Mouse (Mus musculus) brown adipose tissue, adult 24 weeks (tissue): ENCODE measurements around the gene Sytl4. TPM values are rescaled to one million over a fixed set of nuclear protein-coding genes. Genes with fewer than 3 reads are reported as not detected.

Experiments used
- H3K27ac ChIP-seq: fragments of 200-500 bp; replicated peaks from 2 replicates; pipeline ENCODE4 v1.5.1; 2012; ENCODE audit warnings: low read depth, mild to moderate bottlenecking, low read length
- H3K4me1 ChIP-seq: fragments of 200-500 bp; 2 replicates; pipeline ENCODE4 v1.6.1; 2012; ENCODE audit warnings: low read length, mixed read lengths; ENCODE audit not compliant: control insufficient read depth, insufficient read depth, insufficient read length
- H3K4me3 ChIP-seq: fragments of 200-500 bp; 2 replicates; pipeline ENCODE4 v1.5.1; 2012; ENCODE audit warnings: low read depth, mild to moderate bottlenecking, low read length, moderate library complexity; ENCODE audit not compliant: insufficient read depth
- polyA plus RNA-seq: library from polyadenylated mRNA; stranded (reverse); fragments of >200 nt; gene quantifications from 2 replicates; pipeline ENCODE4 v1.2.4, GENCODE M21; 2012; ENCODE audit not compliant: missing spikeins, insufficient read depth, insufficient read length

The Sytl4 gene
- 3.6 and 3.9 TPM in 2 replicates for polyA plus RNA-seq

DNA sequence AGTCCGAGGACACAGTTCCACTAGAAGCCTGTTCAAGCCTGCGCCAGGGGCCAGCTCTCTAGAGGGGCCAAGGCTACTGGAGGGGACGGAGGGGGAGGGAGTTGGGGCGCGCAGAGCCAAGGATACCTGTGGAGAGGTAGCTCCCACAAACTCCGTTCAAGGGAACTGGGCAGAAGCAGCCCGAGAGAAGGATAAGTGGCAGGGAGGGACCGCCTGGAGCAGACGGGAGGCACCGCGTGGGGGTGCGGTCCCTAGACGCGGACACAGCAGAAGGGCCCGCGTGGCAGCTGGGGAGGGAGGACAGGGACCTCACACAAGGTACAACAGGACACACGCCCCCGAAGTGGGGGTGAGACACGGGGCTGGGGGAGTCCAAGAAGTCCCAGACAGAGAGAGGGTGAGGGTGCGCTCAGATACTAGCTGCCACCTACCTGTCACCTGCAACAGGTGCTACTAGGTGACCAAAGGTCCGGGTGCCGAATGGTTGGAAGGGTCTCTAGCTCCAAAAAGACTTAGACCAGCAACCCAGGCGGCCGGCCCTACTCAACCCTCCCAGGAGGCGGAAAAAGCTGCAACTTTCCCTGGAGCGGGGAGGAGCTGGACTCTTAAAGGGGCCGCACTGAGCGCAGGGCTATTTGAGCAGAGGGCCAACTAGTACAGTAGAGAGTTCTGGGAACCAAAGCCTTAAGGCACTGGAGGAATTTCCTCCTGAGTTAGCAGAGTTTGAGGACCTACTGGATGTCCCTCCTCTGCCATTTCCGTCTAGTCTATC lies at the start of gene Sytl4:
TSS of gene Sytl4 (minus strand) at position 582 of the 772 bp plus-strand sequence.
- Histone ChIP-seq H3K4me1 (peaks cover 3% of the 10 kb centered on the region), H3K4me3 (peak within 1 kb of the TSS; percentile 76), H3K27ac (no peak within 1 kb of the TSS)

DNA sequence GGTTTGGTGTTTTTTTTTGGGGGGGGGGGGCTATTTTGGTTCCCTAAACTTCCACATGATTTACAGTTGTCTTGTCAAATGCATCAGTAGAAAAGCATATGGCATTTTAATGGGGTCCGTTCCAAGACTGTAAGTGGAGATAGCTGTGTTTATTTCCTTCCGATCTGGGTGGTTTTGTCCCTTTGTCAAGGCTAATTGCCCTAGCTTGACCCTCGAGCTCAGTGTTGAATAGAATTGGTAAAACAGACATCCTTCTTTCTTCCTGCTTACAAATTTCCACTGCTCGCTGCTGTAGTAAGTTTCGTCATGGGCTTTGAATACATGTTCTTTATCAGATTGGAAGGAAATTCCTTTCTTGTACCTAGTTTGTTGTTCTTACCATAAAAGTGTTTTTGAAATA lies 39.1 kb upstream of the Sytl4 start:
- no peaks in the 10 kb centered on the region for H3K4me1 ChIP-seq
- no peak overlapping the region for H3K4me3 ChIP-seq
- H3K27ac ChIP-seq = peak overlapping the region; percentile 53

DNA sequence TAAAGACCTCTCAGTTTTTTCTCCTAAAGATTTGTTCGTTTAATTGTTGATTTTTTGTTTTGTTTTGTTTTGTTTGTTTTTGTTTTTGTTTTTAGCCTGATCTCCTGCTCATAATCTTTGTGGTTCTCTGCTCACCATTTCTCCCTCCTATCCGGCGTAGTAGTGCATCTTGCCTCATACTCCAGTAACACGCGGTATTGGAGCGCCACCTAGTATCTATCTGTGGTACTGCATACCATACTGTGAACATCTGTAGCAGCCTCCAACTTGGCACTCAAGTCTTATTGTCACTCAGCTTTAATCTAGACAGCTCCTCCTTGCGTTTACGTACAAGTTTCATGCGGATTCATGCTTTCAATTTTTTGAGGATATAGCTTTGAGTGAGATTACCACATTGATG lies 37.4 kb upstream of the Sytl4 start:
- Histone ChIP-seq H3K27ac (no peak overlapping the region), H3K4me1 (no peaks in the 10 kb centered on the region), H3K4me3 (no peak overlapping the region)

DNA sequence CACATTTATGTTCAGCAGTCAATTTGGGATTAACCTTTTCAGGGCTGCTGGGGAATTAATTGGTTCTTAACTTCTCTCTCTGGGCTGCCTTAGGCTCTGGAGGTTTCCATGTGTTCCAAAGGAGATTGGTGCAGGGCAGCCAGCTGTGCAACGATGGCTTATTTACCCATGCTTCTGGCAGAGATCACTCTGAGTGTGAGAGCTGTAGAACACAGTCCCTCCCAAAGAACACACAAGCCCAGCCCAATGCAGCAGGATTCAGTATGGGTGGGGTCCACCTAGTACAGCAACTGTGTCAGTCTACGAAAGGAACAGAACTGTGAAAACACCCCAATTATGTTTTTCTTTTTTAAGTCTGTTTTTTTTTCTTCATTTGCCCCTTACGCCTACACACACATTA lies 14.3 kb upstream of the Sytl4 start:
- Histone ChIP-seq H3K4me3 (no peak overlapping the region), H3K27ac (no peak overlapping the region), H3K4me1 (no peaks in the 10 kb centered on the region)

DNA sequence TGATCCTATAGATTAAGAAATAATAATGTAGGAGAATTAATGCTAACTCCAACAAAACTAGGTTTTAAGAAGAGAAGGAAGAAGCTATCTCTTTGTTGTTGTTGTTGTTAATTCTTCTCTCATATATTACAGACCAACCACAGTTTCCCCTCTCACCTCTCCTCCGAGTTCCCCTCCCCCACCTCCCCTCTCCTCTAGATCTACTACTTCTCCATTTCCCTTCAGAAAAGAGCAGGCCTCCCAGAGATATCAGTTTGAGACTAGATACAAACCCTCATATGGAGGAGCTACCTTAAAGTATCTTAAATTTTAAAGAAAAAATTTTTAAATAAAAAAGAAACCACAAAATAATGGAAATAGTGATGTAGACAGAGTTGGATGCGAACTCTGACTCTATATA lies 17.0 kb downstream of the Sytl4 start:
- Histone ChIP-seq H3K4me3 (no peak overlapping the region), H3K4me1 (no peaks in the 10 kb centered on the region), H3K27ac (no peak overlapping the region)

DNA sequence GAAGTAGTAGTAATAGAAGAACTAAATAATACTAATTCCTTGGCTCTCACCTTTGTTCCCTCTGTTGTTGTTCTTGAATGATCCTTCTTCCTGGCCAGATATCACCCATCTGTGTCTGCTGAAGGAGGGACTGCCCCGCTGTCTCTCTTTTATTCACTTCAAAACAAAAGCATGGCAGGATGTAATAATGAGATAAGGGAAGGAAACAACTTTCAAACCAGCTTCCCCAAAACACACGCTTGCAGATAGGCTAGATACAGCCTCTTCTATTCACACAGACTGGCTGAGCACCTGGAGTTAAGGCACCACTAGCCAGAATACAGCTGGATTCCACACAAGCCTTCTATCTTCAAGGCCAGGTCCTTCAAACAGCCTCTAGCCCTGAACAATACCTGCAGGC lies 21.0 kb downstream of the Sytl4 start:
- Histone ChIP-seq H3K27ac (no peak overlapping the region), H3K4me3 (no peak overlapping the region), H3K4me1 (no peaks in the 10 kb centered on the region)

DNA sequence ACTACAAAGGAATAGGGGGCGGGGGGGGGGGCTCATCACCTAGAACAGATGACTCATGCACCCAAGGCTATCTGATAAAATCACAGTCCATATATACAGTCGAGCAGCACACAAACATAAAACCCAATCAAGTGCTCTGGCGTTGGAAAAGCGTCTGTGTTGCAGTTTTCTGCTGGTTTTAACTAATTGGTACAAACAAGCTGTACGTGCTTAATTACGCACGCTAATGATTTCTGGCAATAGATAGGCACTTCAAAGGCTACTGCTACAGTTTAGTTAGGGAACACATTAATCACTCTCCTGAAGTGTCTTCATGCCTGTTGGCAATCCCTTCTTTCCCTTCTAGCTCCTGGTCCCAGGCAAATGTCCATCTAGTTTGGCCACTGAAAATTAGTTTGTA lies 27.0 kb downstream of the Sytl4 start:
- Histone ChIP-seq H3K27ac (no peak overlapping the region), H3K4me3 (no peak overlapping the region)

DNA sequence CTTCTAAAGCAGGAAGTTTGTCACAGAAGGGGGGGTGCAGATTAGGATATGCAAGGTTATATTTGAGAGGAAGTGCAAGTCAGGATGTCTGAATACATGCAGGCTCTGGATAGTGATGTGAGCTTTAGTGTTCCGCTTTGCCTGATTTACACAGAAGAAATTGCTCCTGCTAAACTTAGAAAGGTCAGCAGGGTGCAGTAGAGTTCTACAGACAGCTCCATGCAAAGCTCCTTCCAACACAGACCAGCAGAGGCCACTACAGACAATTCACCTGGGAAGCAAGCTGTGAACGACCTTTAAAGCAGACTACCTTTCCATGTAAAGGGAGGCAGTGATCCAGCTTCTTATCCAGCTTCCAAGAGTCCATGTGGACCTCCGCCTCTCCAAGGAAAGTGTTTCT lies 34.2 kb downstream of the Sytl4 start:
- no peak overlapping the region for H3K4me3 ChIP-seq
- no peak overlapping the region for H3K27ac ChIP-seq
- no peaks in the 10 kb centered on the region for H3K4me1 ChIP-seq

More for the DNA sequence above, 27.0 kb downstream of the Sytl4 start:
- no peaks in the 10 kb centered on the region for H3K4me1 ChIP-seq

DNA sequence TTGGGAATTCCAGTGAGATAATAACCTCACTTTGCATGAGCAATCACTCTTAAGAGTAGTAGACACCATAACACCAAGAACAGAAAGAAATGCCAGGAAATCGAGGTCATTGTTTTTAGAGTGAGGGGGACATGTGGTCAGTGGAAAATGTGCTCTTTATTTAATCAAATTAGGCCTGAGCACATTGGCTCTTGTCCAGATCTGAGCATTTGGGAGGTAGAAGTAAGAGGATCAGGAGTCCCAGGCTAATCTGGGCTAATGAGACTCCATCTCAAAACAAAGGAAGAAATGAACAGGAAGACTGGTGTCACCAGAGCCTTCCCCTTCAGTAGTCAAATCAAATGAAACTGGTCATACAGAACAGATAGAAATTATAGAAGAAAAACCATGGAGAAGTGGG lies 42.1 kb downstream of the Sytl4 start:
- H3K4me1 ChIP-seq = no peaks in the 10 kb centered on the region
- H3K27ac ChIP-seq = no peak overlapping the region

DNA sequence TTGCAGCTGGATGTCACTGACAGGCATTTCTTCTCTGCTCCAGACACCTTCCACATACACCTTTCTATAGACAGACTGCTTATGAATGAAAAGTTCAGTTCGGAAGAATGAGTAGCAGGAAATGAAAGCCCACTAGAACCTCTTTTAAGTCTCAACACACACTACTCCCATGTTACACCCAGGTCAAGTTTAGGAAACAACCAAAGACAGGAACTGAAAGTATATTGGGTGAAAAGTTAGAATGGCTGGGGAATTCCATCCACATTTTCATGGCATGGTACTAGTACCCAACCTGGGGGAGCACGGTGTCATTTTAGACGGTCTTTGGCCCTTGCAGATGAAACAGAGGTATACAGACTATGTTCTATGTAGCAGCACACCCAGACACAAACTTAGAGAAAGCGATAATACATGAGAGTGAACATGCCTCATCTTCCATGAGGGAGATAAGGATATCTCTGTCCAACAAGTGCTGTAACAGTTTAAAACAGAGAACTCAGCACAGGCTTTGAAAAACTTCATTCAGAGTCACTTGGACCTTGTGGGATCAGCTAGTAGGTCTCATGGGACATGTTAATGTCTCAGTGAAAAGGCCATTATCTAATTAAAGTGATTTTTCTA lies 44.9 kb downstream of the Sytl4 start:
- Histone ChIP-seq H3K4me1 (no peaks in the 10 kb centered on the region), H3K4me3 (no peak overlapping the region), H3K27ac (no peak overlapping the region)

More for the DNA sequence above, 42.1 kb downstream of the Sytl4 start:
- no peak overlapping the region for H3K4me3 ChIP-seq

DNA sequence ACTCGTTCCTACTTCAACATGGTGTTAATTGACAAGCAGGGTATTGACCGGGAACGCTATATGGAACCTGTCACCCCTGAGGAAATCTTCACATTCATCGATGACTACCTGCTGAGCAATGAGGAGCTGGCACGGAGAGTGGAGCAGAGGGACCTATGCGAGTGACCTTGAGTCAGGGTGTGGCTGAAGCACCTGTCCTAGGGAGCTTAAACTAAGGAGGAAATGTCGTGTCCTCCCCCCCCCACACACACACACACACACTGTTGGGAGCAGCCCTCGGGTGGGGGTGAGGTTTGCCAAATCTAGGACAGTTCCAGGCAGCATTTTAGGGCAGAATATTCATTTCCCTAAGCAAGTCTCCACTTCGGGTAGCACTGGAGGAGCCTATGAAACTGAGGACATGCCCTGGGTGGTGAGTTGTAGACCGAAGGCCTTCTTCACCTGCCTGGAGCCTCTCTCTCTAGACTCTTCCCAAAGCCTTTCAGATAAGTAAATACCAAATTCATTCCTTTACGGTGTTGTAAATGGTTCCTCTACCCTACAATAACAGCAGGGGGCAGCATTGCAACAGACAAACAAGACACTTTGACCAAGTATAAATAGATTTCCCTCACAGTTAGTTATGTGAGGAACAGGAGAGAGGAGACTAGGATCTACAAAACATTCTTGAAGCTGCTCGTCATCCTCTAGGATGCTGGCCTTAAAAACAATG lies 50.2 kb downstream of the Sytl4 start:
- Histone ChIP-seq H3K4me3 (no peak overlapping the region), H3K27ac (no peak overlapping the region), H3K4me1 (no peaks in the 10 kb centered on the region)

DNA sequence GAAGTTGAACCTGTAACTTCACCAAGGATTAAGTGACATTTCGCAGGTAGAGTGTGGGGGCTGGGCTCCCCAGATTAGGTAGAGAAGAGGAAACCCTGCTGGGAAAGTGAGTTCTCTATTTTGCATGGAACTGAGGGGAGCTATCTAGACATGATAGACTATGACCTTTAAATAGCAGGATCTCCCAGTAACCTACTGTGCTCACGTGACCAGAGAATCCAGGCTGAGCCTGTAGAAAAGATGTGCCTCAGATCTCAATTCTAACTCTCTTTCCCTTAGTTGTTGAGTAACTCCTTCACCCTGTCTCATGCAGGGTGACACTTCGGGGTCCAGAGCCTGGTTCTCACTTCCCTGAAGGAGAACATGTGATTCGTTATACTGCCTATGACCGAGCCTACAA lies 54.9 kb downstream of the Sytl4 start:
- Histone ChIP-seq H3K27ac (no peak overlapping the region), H3K4me1 (no peaks in the 10 kb centered on the region), H3K4me3 (no peak overlapping the region)

DNA sequence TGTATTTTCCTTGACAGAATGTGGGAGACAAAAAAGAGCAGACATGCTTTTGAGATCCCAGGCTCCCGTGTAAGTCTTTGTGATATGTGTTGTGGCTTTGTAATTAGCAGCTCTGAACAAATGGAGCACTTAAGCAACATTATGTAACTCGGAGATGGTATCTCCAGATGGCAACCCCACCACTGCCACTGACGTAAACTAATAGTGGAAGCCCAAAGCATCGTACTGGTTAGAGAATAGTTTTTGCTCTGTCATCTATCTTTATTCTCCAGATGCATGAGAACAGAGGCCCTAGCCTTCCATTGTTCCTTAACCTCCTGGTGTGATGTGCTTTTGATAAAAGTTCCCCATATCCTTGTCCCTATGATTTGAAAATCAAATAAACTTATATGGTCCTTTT lies 60.4 kb downstream of the Sytl4 start:
- no peak overlapping the region for H3K27ac ChIP-seq

DNA sequence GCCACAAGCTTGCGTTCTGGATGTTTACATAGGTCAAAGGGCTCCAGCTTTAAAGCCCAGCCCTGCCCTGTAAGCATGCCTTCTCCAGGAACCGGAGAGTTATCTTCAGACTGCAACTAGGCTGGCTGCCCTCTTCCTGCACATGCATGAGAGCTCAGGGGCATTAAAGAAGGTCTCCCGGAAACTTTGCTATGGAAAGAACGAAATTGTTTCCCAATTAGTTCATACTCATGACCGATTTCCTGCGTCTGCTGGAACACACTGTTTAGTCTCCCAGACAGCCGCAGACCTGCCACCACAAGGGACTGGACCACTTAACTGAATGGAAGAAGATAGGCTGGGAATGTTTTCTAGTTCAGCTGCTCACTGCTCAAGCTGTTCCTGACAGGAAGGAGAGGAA lies 67.4 kb downstream of the Sytl4 start:
- Histone ChIP-seq H3K27ac (peak overlapping the region; percentile 68), H3K4me3 (no peak overlapping the region), H3K4me1 (no peaks in the 10 kb centered on the region)

More for the DNA sequence above, 60.4 kb downstream of the Sytl4 start:
- no peaks in the 10 kb centered on the region for H3K4me1 ChIP-seq
- no peak overlapping the region for H3K4me3 ChIP-seq

DNA sequence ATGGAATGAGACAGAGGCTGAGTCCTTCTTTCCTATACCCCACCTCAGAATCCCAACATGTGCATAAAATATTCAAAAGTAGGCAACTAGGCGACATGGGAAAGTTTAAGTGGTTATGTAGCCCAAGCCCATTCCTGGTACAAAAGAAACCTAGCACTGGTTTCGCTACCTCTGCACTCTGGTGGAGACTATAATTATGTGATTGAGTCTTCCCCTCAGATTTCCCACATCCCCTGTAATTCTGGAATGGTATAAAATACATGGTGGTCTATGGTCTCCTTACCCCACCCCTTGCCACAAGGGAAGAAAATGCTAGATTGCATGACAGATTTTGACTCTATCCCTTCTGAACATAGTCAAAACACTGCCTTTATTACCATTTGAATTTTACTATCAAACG lies 68.6 kb downstream of the Sytl4 start:
- Histone ChIP-seq H3K4me1 (no peaks in the 10 kb centered on the region), H3K27ac (no peak overlapping the region), H3K4me3 (no peak overlapping the region)
